Mouse (Mus musculus): ENCODE results near the gene Myo3a. TPM values are rescaled to one million over a fixed set of nuclear protein-coding genes. Genes with fewer than 3 reads are reported as not detected.

Myo3a gene
- polyA plus RNA-seq, 1 experiment = 0.27 TPM

GRCm38 (mm10) chr2:22627147-22627666, 399.9 kb downstream of the Myo3a start:
- H3K9ac ChIP-seq (ENCODE audit: low read depth, poor library complexity, severe bottlenecking) = no peak overlapping the region

GRCm38 (mm10) chr2:22627819-22628432, 400.6 kb downstream of the Myo3a start:
- TF ChIP-seq CTCF (IDR thresholded peaks at IDR 0.05; ENCODE audit: low read depth, low read length) (no peak), POLR2A (IDR thresholded peaks at IDR 0.05; ENCODE audit: insufficient read depth, low read length) (no peak), EP300 (IDR thresholded peaks at IDR 0.05; ENCODE audit: insufficient read depth, low read depth, low read length) (no peak)
- H3K9me3 ChIP-seq (replicated peaks; ENCODE audit: control insufficient read depth, insufficient read depth, low read length, poor library complexity, severe bottlenecking) = no peaks in the 10 kb centered on the region
- peaks cover 18% of the 10 kb centered on the region for H3K27me3 ChIP-seq (ENCODE audit: control insufficient read depth, insufficient read depth, low read length, poor library complexity, severe bottlenecking)
- no peak overlapping the region for H3K4me3 ChIP-seq (ENCODE audit: low read depth, low read length)
- H3K36me3 ChIP-seq (ENCODE audit: control insufficient read depth, insufficient read depth, low read length, poor library complexity, severe bottlenecking) = no peaks in the 10 kb centered on the region
- no peak overlapping the region for H3K27ac ChIP-seq (ENCODE audit: insufficient read depth, low read length)
- H3K4me1 ChIP-seq (ENCODE audit: control insufficient read depth, insufficient read depth, low read length) = no peaks in the 10 kb centered on the region
- no peak overlapping the region for H3K9ac ChIP-seq (ENCODE audit: low read depth, poor library complexity, severe bottlenecking)

More at GRCm38 (mm10) chr2:22627147-22627666, 399.9 kb downstream of the Myo3a start:
- H3K27me3 ChIP-seq (ENCODE audit: control insufficient read depth, insufficient read depth, low read length, poor library complexity, severe bottlenecking) = peaks cover 21% of the 10 kb centered on the region
- H3K36me3 ChIP-seq (ENCODE audit: control insufficient read depth, insufficient read depth, low read length, poor library complexity, severe bottlenecking) = no peaks in the 10 kb centered on the region
- no peaks in the 10 kb centered on the region for H3K4me1 ChIP-seq (ENCODE audit: control insufficient read depth, insufficient read depth, low read length)
- no peak for TF ChIP-seq POLR2A (IDR thresholded peaks at IDR 0.05; ENCODE audit: insufficient read depth, low read length)
- no peak for TF ChIP-seq CTCF (IDR thresholded peaks at IDR 0.05; ENCODE audit: low read depth, low read length)
- TF ChIP-seq EP300 (IDR thresholded peaks at IDR 0.05; ENCODE audit: insufficient read depth, low read depth, low read length) = no peak
- no peak overlapping the region for H3K27ac ChIP-seq (ENCODE audit: insufficient read depth, low read length)
- no peak overlapping the region for H3K4me3 ChIP-seq (ENCODE audit: low read depth, low read length)
- H3K9me3 ChIP-seq (replicated peaks; ENCODE audit: control insufficient read depth, insufficient read depth, low read length, poor library complexity, severe bottlenecking) = no peaks in the 10 kb centered on the region

- TF ChIP-seq CTCF (IDR thresholded peaks at IDR 0.05; ENCODE audit: low read depth, low read length) (peak; percentile 39), EP300 (IDR thresholded peaks at IDR 0.05; ENCODE audit: insufficient read depth, low read depth, low read length) (no peak)
- Histone ChIP-seq H3K9me3 (replicated peaks; ENCODE audit: control insufficient read depth, insufficient read depth, low read length, poor library complexity, severe bottlenecking) (no peaks in the 10 kb centered on the region), H3K9ac (ENCODE audit: low read depth, poor library complexity, severe bottlenecking) (no peak overlapping the region), H3K36me3 (ENCODE audit: control insufficient read depth, insufficient read depth, low read length, poor library complexity, severe bottlenecking) (no peaks in the 10 kb centered on the region), H3K27me3 (ENCODE audit: control insufficient read depth, insufficient read depth, low read length, poor library complexity, severe bottlenecking) (peaks cover 2% of the 10 kb centered on the region; the same call in 1 of the 2 replicates), H3K27ac (ENCODE audit: insufficient read depth, low read length) (no peak overlapping the region), H3K4me3 (ENCODE audit: low read depth, low read length) (no peak overlapping the region), H3K4me1 (ENCODE audit: control insufficient read depth, insufficient read depth, low read length) (no peaks in the 10 kb centered on the region)
Observed at GRCm38 (mm10) chr2:22634766-22635165, 407.5 kb downstream of the Myo3a start.

- Histone ChIP-seq H3K27me3 (ENCODE audit: control insufficient read depth, insufficient read depth, low read length, poor library complexity, severe bottlenecking) (no peaks in the 10 kb centered on the region; the same call in 1 of the 2 replicates), H3K9ac (ENCODE audit: low read depth, poor library complexity, severe bottlenecking) (no peak overlapping the region), H3K9me3 (replicated peaks; ENCODE audit: control insufficient read depth, insufficient read depth, low read length, poor library complexity, severe bottlenecking) (no peaks in the 10 kb centered on the region), H3K36me3 (ENCODE audit: control insufficient read depth, insufficient read depth, low read length, poor library complexity, severe bottlenecking) (no peaks in the 10 kb centered on the region), H3K4me1 (ENCODE audit: control insufficient read depth, insufficient read depth, low read length) (no peaks in the 10 kb centered on the region), H3K4me3 (ENCODE audit: low read depth, low read length) (no peak overlapping the region), H3K27ac (ENCODE audit: insufficient read depth, low read length) (no peak overlapping the region)
- TF ChIP-seq POLR2A (IDR thresholded peaks at IDR 0.05; ENCODE audit: insufficient read depth, low read length) (no peak), CTCF (IDR thresholded peaks at IDR 0.05; ENCODE audit: low read depth, low read length) (no peak), EP300 (IDR thresholded peaks at IDR 0.05; ENCODE audit: insufficient read depth, low read depth, low read length) (no peak)
Observed at GRCm38 (mm10) chr2:22646134-22646533, 418.8 kb downstream of the Myo3a start.

- TF ChIP-seq EP300 (IDR thresholded peaks at IDR 0.05; ENCODE audit: insufficient read depth, low read depth, low read length) (no peak), POLR2A (IDR thresholded peaks at IDR 0.05; ENCODE audit: insufficient read depth, low read length) (no peak), CTCF (IDR thresholded peaks at IDR 0.05; ENCODE audit: low read depth, low read length) (no peak)
- Histone ChIP-seq H3K4me1 (ENCODE audit: control insufficient read depth, insufficient read depth, low read length) (no peaks in the 10 kb centered on the region), H3K9ac (ENCODE audit: low read depth, poor library complexity, severe bottlenecking) (no peak overlapping the region), H3K36me3 (ENCODE audit: control insufficient read depth, insufficient read depth, low read length, poor library complexity, severe bottlenecking) (no peaks in the 10 kb centered on the region), H3K9me3 (replicated peaks; ENCODE audit: control insufficient read depth, insufficient read depth, low read length, poor library complexity, severe bottlenecking) (no peaks in the 10 kb centered on the region), H3K4me3 (ENCODE audit: low read depth, low read length) (no peak overlapping the region), H3K27me3 (ENCODE audit: control insufficient read depth, insufficient read depth, low read length, poor library complexity, severe bottlenecking) (no peaks in the 10 kb centered on the region), H3K27ac (ENCODE audit: insufficient read depth, low read length) (no peak overlapping the region)
Observed at GRCm38 (mm10) chr2:22648394-22648793, 421.1 kb downstream of the Myo3a start.

DNA sequence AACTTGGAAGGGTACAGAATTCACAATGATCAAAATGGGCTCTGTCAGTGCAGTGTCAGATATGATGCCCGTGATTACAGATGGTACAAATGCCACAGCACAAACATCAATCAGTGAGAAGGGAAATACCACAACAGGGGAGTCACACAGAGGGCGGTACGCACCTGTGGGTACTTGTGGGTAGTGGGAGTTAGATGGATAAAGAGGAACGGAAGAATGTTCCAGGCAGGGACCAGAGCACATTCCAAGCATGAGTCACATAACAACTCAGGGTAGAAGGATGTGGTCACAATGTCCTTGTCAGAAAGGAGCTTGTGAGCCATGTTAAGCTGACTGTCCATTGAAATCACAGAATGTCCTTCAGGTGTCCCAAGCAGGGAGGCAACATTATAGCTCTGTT, 424.5 kb downstream of the Myo3a start:
- Histone ChIP-seq H3K4me1 (ENCODE audit: control insufficient read depth, insufficient read depth, low read length) (no peaks in the 10 kb centered on the region), H3K27me3 (ENCODE audit: control insufficient read depth, insufficient read depth, low read length, poor library complexity, severe bottlenecking) (no peaks in the 10 kb centered on the region), H3K36me3 (ENCODE audit: control insufficient read depth, insufficient read depth, low read length, poor library complexity, severe bottlenecking) (no peaks in the 10 kb centered on the region), H3K9ac (ENCODE audit: low read depth, poor library complexity, severe bottlenecking) (no peak overlapping the region), H3K27ac (ENCODE audit: insufficient read depth, low read length) (no peak overlapping the region), H3K9me3 (replicated peaks; ENCODE audit: control insufficient read depth, insufficient read depth, low read length, poor library complexity, severe bottlenecking) (no peaks in the 10 kb centered on the region), H3K4me3 (ENCODE audit: low read depth, low read length) (no peak overlapping the region)
- no peak for TF ChIP-seq CTCF (IDR thresholded peaks at IDR 0.05; ENCODE audit: low read depth, low read length)
- TF ChIP-seq EP300 (IDR thresholded peaks at IDR 0.05; ENCODE audit: insufficient read depth, low read depth, low read length) = no peak
- TF ChIP-seq POLR2A (IDR thresholded peaks at IDR 0.05; ENCODE audit: insufficient read depth, low read length) = no peak

Data from ES-Bruce4 (cell line).